Mouse (Mus musculus) G1E (cell line): ENCODE data around the gene Ssr2.

Experiments
- CTCF ChIP-seq: IDR thresholded peaks from 2 replicates; pipeline ENCODE4 v1.5.1; 2012; ENCODE audit warnings: low read depth, low read length, inconsistent platforms, mixed read lengths
- GATA1 ChIP-seq: IDR thresholded peaks from 2 replicates; pipeline ENCODE4 v1.6.1; 2012; ENCODE audit warnings: borderline replicate concordance, low read length, inconsistent platforms, mixed read lengths
- GATA2 ChIP-seq: IDR thresholded peaks from 2 replicates; pipeline ENCODE4 v1.6.1; 2012; ENCODE audit warnings: low read depth, low read length, inconsistent platforms, borderline replicate concordance
- POLR2AphosphoS5 ChIP-seq: IDR thresholded peaks from 2 replicates; pipeline ENCODE4 v1.6.1; 2012; ENCODE audit warnings: low read depth, low read length, inconsistent platforms; ENCODE audit not compliant: insufficient replicate concordance
- TAL1 ChIP-seq: conservative IDR thresholded peaks from 2 replicates; pipeline ENCODE4 v1.6.1; 2012; ENCODE audit warnings: low read depth, low read length, inconsistent platforms, mixed read lengths

GRCm38 (mm10) chr3:88529204-88530000, 46.3 kb upstream of the Ssr2 start:
- TF ChIP-seq GATA1 = no peak
- TF ChIP-seq CTCF = no peak
- no peak for TF ChIP-seq POLR2AphosphoS5
- no peak for TF ChIP-seq GATA2
- no peak for TF ChIP-seq TAL1
